In genomic region chr8:122375751-122376364, GRCm38 (mm10) we compare ENCODE assay signal across 9 mouse cellular contexts. TPM values are rescaled to one million over a fixed set of nuclear protein-coding genes. Genes with fewer than 3 reads are reported as not detected.
A peak's percentile ranks its signal among the peaks of the same experiment; 100 is the strongest.
DNase-seq lines count a peak whose midpoint lies in the region; ATAC-seq and TF ChIP-seq lines count a peak whose summit lies in the region.
"Had no signal": no experiment of that assay in that cellular context is flagged by ENCODE, and none has a peak within 500 bp of the region (broad histone marks: within the 10 kb centered on the region; RNA-seq: fewer than 3 reads in every experiment).

No protein-coding gene starts in this region.

- peak overlapping the region; percentile 29; the same call in 1 of the 2 replicates for H3K9ac ChIP-seq in heart, embryonic 15.5 days
- H3K9ac ChIP-seq in ES-Bruce4 (ENCODE audit: low read depth, poor library complexity, severe bottlenecking) = peak overlapping the region; percentile 76
- H3K9ac ChIP-seq in forebrain, postnatal 0 days = peak overlapping the region; percentile 6; the same call in 1 of the 2 replicates

- 23% methylated on average over 13 of the region's 13 CpGs for WGBS in heart, embryonic 15.5 days
- WGBS in forebrain, postnatal 0 days = 31% methylated on average over 13 of the region's 13 CpGs
- 29% methylated on average over 13 of the region's 13 CpGs for WGBS in macrophage (ENCODE audit: missing documents)

- no peaks in the 10 kb centered on the region for H3K9me3 ChIP-seq in heart, embryonic 15.5 days (replicated peaks)
- no peaks in the 10 kb centered on the region for H3K9me3 ChIP-seq in ES-Bruce4 (replicated peaks; ENCODE audit: control insufficient read depth, insufficient read depth, low read length, poor library complexity, severe bottlenecking)
- H3K9me3 ChIP-seq in forebrain, postnatal 0 days (ENCODE audit: low read length) = no peaks in the 10 kb centered on the region

- no peak for TF ChIP-seq EP300 in ES-Bruce4 (IDR thresholded peaks at IDR 0.05; ENCODE audit: insufficient read depth, low read depth, low read length)

- TF ChIP-seq POLR2A in ES-Bruce4 (IDR thresholded peaks at IDR 0.05; ENCODE audit: insufficient read depth, low read length) = no peak

- peak overlapping the region; percentile 68 for H3K4me2 ChIP-seq in heart, embryonic 15.5 days
- H3K4me2 ChIP-seq in forebrain, postnatal 0 days (ENCODE audit: low read depth) = peak overlapping the region; percentile 46

- DNase-seq in heart, adult 11 months = no peak
- no peak for DNase-seq in forebrain, postnatal 0 days
- DNase-seq in cerebellum, adult 9-10 months = no peak
- DNase-seq in embryo, embryonic 10.5 days (ENCODE audit: low spot score) = no peak
- no peak for DNase-seq in cerebellum, adult 8-10 months

- H3K4me1 ChIP-seq in heart, embryonic 15.5 days (replicated peaks) = peaks cover 25% of the 10 kb centered on the region
- H3K4me1 ChIP-seq in ES-Bruce4 (ENCODE audit: control insufficient read depth, insufficient read depth, low read length) = no peaks in the 10 kb centered on the region
- peaks cover 10% of the 10 kb centered on the region for H3K4me1 ChIP-seq in forebrain, postnatal 0 days (ENCODE audit: insufficient read depth)

- no peak for ATAC-seq in heart, embryonic 15.5 days (replicated peaks; ENCODE audit: insufficient number of reproducible peaks, insufficient read depth, low FRiP score, low read depth)
- no peak; the same call in 1 of the 2 replicates for ATAC-seq in forebrain, postnatal 0 days

- no peaks in the 10 kb centered on the region for H3K27me3 ChIP-seq in heart, embryonic 15.5 days
- no peaks in the 10 kb centered on the region for H3K27me3 ChIP-seq in ES-Bruce4 (ENCODE audit: control insufficient read depth, insufficient read depth, low read length, poor library complexity, severe bottlenecking)
- H3K27me3 ChIP-seq in forebrain, postnatal 0 days (ENCODE audit: insufficient read depth, low read length) = no peaks in the 10 kb centered on the region

- peaks cover 14% of the 10 kb centered on the region; the same call in 1 of the 2 replicates for H3K36me3 ChIP-seq in heart, embryonic 15.5 days
- H3K36me3 ChIP-seq in ES-Bruce4 (ENCODE audit: control insufficient read depth, insufficient read depth, low read length, poor library complexity, severe bottlenecking) (peaks cover 25% of the 10 kb centered on the region), macrophage (ENCODE audit: inconsistent target) (peaks cover 12% of the 10 kb centered on the region)
- peaks cover 9% of the 10 kb centered on the region for H3K36me3 ChIP-seq in forebrain, postnatal 0 days (ENCODE audit: insufficient read depth)

- peaks cover 39% of the 10 kb centered on the region for H3K79me2 ChIP-seq in macrophage (ENCODE audit: inconsistent target)

- peak overlapping the region; percentile 84 for H3K4me3 ChIP-seq in heart, embryonic 15.5 days
- H3K4me3 ChIP-seq in ES-Bruce4 (ENCODE audit: low read depth, low read length) = peak overlapping the region; percentile 46
- H3K4me3 ChIP-seq in forebrain, postnatal 0 days (ENCODE audit: low read depth, low read length) = peak overlapping the region; percentile 93
- peak overlapping the region; percentile 56 for H3K4me3 ChIP-seq in macrophage (ENCODE audit: inconsistent target)

- H3K27ac ChIP-seq in heart, embryonic 15.5 days = peak overlapping the region; percentile 50
- H3K27ac ChIP-seq in ES-Bruce4 (ENCODE audit: insufficient read depth, low read length) (no peak overlapping the region), macrophage (peak overlapping the region; percentile 67)
- no peak overlapping the region for H3K27ac ChIP-seq in forebrain, postnatal 0 days (ENCODE audit: low read depth, low read length)

- TF ChIP-seq CTCF in ES-Bruce4 (IDR thresholded peaks at IDR 0.05; ENCODE audit: low read depth, low read length) = no peak
- TF ChIP-seq CTCF in forebrain, postnatal 0 days (IDR thresholded peaks at IDR 0.05; ENCODE audit: low read depth) = no peak

RNA-seq across cellular contexts. Expression of gene Zc3h18, which starts 0.6 kb away (rescaled TPM):
- 26.1 and 31.0 TPM in 2 replicates for polyA plus RNA-seq in heart, embryonic 15.5 days (2015; fragmentation: Nextera tagmentation; extraction: Ambion mirVana)
- polyA plus RNA-seq in ES-Bruce4 (2011; ENCODE audit: insufficient read depth, insufficient read length, low read depth, missing spikeins) (67.1 and 67.2 TPM in 2 replicates), macrophage (2018) (28.5 to 44.3 TPM (median 38.9 TPM) in 3 replicates)
- total RNA-seq in forebrain, postnatal 0 days (2014; rRNA removed) = 38.1 and 40.9 TPM in 2 replicates
- 23.8 and 27.3 TPM in 2 replicates for polyA plus RNA-seq in forebrain, postnatal 0 days (2015; fragmentation: Nextera tagmentation; extraction: Ambion mirVana)
- 100 to 1,000 TPM in 18 of 26 experiments, 10 to 100 TPM in 8; 69.3 to 118 (median 106) TPM for total RNA-seq in macrophage (2018; cell fraction: chromatin; rRNA removed)
- total RNA-seq in macrophage (2018; cell fraction: cytosol; rRNA removed) = 10 to 100 TPM; 23.8 to 37.2 (median 29.8) TPM
- total RNA-seq in macrophage (2018; cell fraction: nucleus; rRNA removed) = 10 to 100 TPM; 46.9 to 96.7 (median 62.6) TPM

RNA-seq across cellular contexts. Expression of gene Trhr2, which starts 15.3 kb away (rescaled TPM):
- not detected in 2 replicates for polyA plus RNA-seq in heart, embryonic 15.5 days (2015; fragmentation: Nextera tagmentation; extraction: Ambion mirVana)
- not detected in 2 replicates for polyA plus RNA-seq in ES-Bruce4 (2011; ENCODE audit: insufficient read depth, insufficient read length, low read depth, missing spikeins)
- total RNA-seq in forebrain, postnatal 0 days (2014; rRNA removed) = 0.77 TPM in 1 of 2 replicates, not detected in the other
- polyA plus RNA-seq in forebrain, postnatal 0 days (2015; fragmentation: Nextera tagmentation; extraction: Ambion mirVana) = 0.27 TPM in 1 of 2 replicates, not detected in the other
- not detected for total RNA-seq in macrophage (2018; cell fraction: chromatin; rRNA removed)
- not detected for total RNA-seq in macrophage (2018; cell fraction: cytosol; rRNA removed)
- not detected for total RNA-seq in macrophage (2018; cell fraction: nucleus; rRNA removed)
- polyA plus RNA-seq in macrophage (2018) = not detected in 3 replicates
- polyA plus RNA-seq: gonadal fat pad, adult 2 months had no signal

RNA-seq across cellular contexts. Expression of gene Il17c, which starts 46.0 kb away (rescaled TPM):
- polyA plus RNA-seq in heart, embryonic 15.5 days (2015; fragmentation: Nextera tagmentation; extraction: Ambion mirVana) = 0.34 TPM in 1 of 2 replicates, not detected in the other
- polyA plus RNA-seq in ES-Bruce4 (2011; ENCODE audit: insufficient read depth, insufficient read length, low read depth, missing spikeins) = not detected in 2 replicates
- 0.67 TPM in 1 of 2 replicates, not detected in the other for total RNA-seq in forebrain, postnatal 0 days (2014; rRNA removed)
- not detected in 2 replicates for polyA plus RNA-seq in forebrain, postnatal 0 days (2015; fragmentation: Nextera tagmentation; extraction: Ambion mirVana)
- total RNA-seq in macrophage (2018; cell fraction: chromatin; rRNA removed) = 1 to 10 TPM in 2 of 26 experiments, not detected in 24; 1.0 to 1.6 TPM
- total RNA-seq in macrophage (2018; cell fraction: cytosol; rRNA removed) = not detected
- under 1 TPM in 1 of 26 experiments, not detected in 25; 0.85 TPM for total RNA-seq in macrophage (2018; cell fraction: nucleus; rRNA removed)
- not detected in 3 replicates for polyA plus RNA-seq in macrophage (2018)

RNA-seq across cellular contexts. Expression of gene Cyba, which starts 56.9 kb away (rescaled TPM):
- polyA plus RNA-seq in heart, embryonic 15.5 days (2015; fragmentation: Nextera tagmentation; extraction: Ambion mirVana) = 176 and 197 TPM in 2 replicates
- polyA plus RNA-seq in ES-Bruce4 (2011; ENCODE audit: insufficient read depth, insufficient read length, low read depth, missing spikeins) (76.1 and 89.4 TPM in 2 replicates), macrophage (2018) (942 to 2,075 TPM (median 1,538 TPM) in 3 replicates)
- total RNA-seq in forebrain, postnatal 0 days (2014; rRNA removed) = 14.2 and 17.9 TPM in 2 replicates
- polyA plus RNA-seq in forebrain, postnatal 0 days (2015; fragmentation: Nextera tagmentation; extraction: Ambion mirVana) = 37.9 and 40.6 TPM in 2 replicates
- 100 to 1,000 TPM; 119 to 282 (median 191) TPM for total RNA-seq in macrophage (2018; cell fraction: chromatin; rRNA removed)
- total RNA-seq in macrophage (2018; cell fraction: cytosol; rRNA removed) = 1,000 to 10,000 TPM; 1,658 to 2,145 (median 1,843) TPM
- 100 to 1,000 TPM; 253 to 930 (median 676) TPM for total RNA-seq in macrophage (2018; cell fraction: nucleus; rRNA removed)

Comparison
In these comparisons a context has a peak if more than half of its experiments do, and no peak if none do; other contexts are left out.
1. H3K27ac ChIP-seq: peak in heart, embryonic 15.5 days (single experiment) and macrophage (single experiment); none in ES-Bruce4 (single experiment) and forebrain, postnatal 0 days (single experiment).
2. H3K9ac ChIP-seq: peak in every context shown above with its lines; median percentile 76 in ES-Bruce4; 29 in heart, embryonic 15.5 days; 6 in forebrain, postnatal 0 days.
3. Peak in every context shown above with its lines, with median percentiles within 50 percentile points of each other: H3K4me3 ChIP-seq.